Mouse (Mus musculus) limb, embryonic 14.5 days (tissue): ENCODE measurements at regions not wholly inside any gene's neighbourhood (a gene's known extent, or its start where the extent isn't known, plus 50 kb on each side); places are given as distances from the start of the nearest gene placed in this dataset.
"Not testable (repeated sequence)": the region's sequence is repeated elsewhere in the genome, so short reads cannot be mapped to it uniquely, and the experiment has no call there.

Experiments
- ATAC-seq: fragments of 200-750 bp; cut with Nextera tagmentation; 2 replicates; pipeline ENCODE4 v1.8.0; 2017; ENCODE audit warnings: low read depth, moderate number of reproducible peaks, moderate TSS enrichment; ENCODE audit not compliant: low FRiP score
- DNase-seq: peaks from one replicate; pipeline ENCODE4 v3.0.0-alpha.2; 2015; ENCODE audit warnings: low spot score
- H3K27ac ChIP-seq: fragments of 300-500 bp; sonication (generic); replicated peaks from 2 replicates; pipeline ENCODE4 v1.5.1; 2014; ENCODE audit warnings: low read depth, mild to moderate bottlenecking, low read length, moderate library complexity, mixed read lengths
- H3K27me3 ChIP-seq: fragments of 300-500 bp; sonication (generic); 2 replicates; pipeline ENCODE4 v1.6.1; 2014; ENCODE audit warnings: low read length, mixed read lengths; ENCODE audit not compliant: control insufficient read depth, insufficient read depth
- H3K36me3 ChIP-seq: fragments of 300-500 bp; sonication (generic); 2 replicates; pipeline ENCODE4 v1.6.1; 2014; ENCODE audit warnings: mild to moderate bottlenecking, low read length, moderate library complexity, mixed read lengths; ENCODE audit not compliant: control insufficient read depth, insufficient read depth
- H3K4me1 ChIP-seq: fragments of 300-500 bp; sonication (generic); 2 replicates; pipeline ENCODE4 v1.6.1; 2014; ENCODE audit warnings: antibody characterized with exemption, low read length, mixed read lengths; ENCODE audit not compliant: control insufficient read depth, insufficient read depth
- H3K4me2 ChIP-seq: fragments of 300-500 bp; sonication (generic); replicated peaks from 2 replicates; pipeline ENCODE4 v1.6.1; 2014; ENCODE audit warnings: low read depth, mild to moderate bottlenecking, low read length, moderate library complexity; ENCODE audit not compliant: severe bottlenecking
- H3K4me3 ChIP-seq: fragments of 300-500 bp; sonication (generic); replicated peaks from 2 replicates; pipeline ENCODE4 v1.5.1; 2014; ENCODE audit warnings: low read length
- H3K9ac ChIP-seq: fragments of 300-500 bp; sonication (generic); 2 replicates; pipeline ENCODE4 v1.6.1; 2014; ENCODE audit warnings: mild to moderate bottlenecking, low read depth, low read length, moderate library complexity; ENCODE audit not compliant: severe bottlenecking
- H3K9me3 ChIP-seq: fragments of 300-500 bp; sonication (generic); 2 replicates; pipeline ENCODE4 v1.6.1; 2016; ENCODE audit warnings: low read length; ENCODE audit not compliant: control insufficient read depth
- POLR2A ChIP-seq: fragments of 200-500 bp; IDR thresholded peaks from 2 replicates; pipeline ENCODE4 v1.8.0; 2012; ENCODE audit warnings: inconsistent platforms, mild to moderate bottlenecking, moderate library complexity, borderline replicate concordance; ENCODE audit not compliant: insufficient read depth, insufficient read length; ENCODE audit errors: extremely low read depth
- WGBS: fragments of 180-500 bp; shearing (Covaris S2); extraction: QIAGEN DNeasy Blood & Tissue Kit; methylation state at CpG from one replicate; pipeline ENCODE4 v1.1.7; 2014; 5-methylcytosine and 5-hydroxymethylcytosine counted together

DNA sequence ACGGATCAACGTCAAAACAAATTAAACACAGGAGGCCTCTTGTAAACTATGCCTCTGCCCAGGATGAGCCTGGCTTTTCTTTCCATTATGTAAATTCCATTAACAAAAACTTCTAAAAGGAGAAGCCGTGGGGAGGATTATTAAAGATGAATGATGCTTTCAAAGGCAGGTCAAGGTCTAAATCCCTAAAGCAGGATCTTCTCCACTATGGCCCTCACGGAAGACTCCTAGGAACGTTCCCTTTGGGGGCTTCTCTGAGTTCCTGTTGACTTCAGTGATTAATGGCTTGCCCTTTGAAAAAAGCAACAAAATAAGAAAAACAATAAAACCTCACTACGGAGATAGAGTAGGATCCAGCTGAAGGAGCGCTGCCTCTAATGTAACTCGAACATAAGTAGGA, 96.9 kb upstream of the Arl4c start:
- no peak for DNase-seq
- no peaks in the 10 kb centered on the region for H3K27me3 ChIP-seq
- no peaks in the 10 kb centered on the region for H3K9me3 ChIP-seq
- H3K9ac ChIP-seq = no peak overlapping the region
- no peaks in the 10 kb centered on the region for H3K4me1 ChIP-seq
- no peaks in the 10 kb centered on the region for H3K36me3 ChIP-seq
- no peak overlapping the region for H3K4me3 ChIP-seq
- H3K27ac ChIP-seq = no peak overlapping the region
- 39% methylated on average over 8 of the region's 8 CpGs for WGBS
- no peak for TF ChIP-seq POLR2A
- H3K4me2 ChIP-seq = no peak overlapping the region
- ATAC-seq = no peak

DNA sequence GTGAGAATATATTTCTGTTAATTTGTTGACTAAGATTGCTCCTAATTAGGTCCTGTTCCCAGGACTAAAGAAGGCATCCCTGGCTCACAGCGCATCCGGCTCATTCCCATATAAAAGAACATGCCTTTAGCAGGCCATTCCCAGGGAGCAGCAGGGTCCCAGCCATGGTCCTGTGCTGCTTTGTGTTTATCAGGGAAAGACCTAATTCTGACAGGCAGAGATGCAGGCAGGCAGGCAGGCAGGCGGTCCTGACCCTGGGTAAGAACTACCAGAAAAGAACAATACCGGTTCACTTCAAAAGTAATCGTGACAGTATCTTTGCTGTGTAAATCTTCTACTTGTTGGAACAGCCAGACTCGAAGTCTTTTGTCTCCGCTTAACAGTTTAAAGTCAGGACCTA, 97.3 kb upstream of the Arl4c start:
- no peak overlapping the region for H3K9ac ChIP-seq
- no peaks in the 10 kb centered on the region for H3K9me3 ChIP-seq
- no peak for ATAC-seq
- no peak overlapping the region for H3K4me3 ChIP-seq
- no peak overlapping the region for H3K4me2 ChIP-seq
- no peak for TF ChIP-seq POLR2A
- no peaks in the 10 kb centered on the region for H3K4me1 ChIP-seq
- no peaks in the 10 kb centered on the region for H3K36me3 ChIP-seq
- no peaks in the 10 kb centered on the region for H3K27me3 ChIP-seq
- DNase-seq = no peak
- WGBS = 38% methylated on average over 7 of the region's 7 CpGs
- no peak overlapping the region for H3K27ac ChIP-seq

DNA sequence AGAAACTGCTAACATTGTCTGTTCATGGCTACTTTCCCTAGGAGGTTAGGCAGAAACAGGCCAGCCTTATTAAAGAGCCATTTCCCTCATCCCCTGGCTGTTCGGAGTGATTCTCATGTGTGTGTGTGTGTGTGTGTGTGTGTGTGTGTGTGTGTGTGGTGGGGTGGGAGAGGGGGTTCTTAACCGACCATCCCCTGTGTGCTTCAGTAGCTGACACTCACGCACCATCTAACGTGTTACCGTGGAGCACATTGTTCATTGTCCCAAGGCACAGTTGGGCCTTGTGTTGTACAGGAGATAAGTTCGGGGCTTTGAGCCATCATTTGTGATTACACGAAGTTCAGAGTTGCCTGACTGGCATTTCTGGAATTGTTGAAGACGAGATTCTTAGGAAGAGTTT, 97.8 kb upstream of the Arl4c start:
- no peaks in the 10 kb centered on the region for H3K4me1 ChIP-seq
- no peak for TF ChIP-seq POLR2A
- no peak overlapping the region for H3K9ac ChIP-seq
- no peak overlapping the region for H3K4me3 ChIP-seq
- H3K36me3 ChIP-seq = no peaks in the 10 kb centered on the region
- H3K27ac ChIP-seq = no peak overlapping the region
- H3K4me2 ChIP-seq = no peak overlapping the region
- H3K27me3 ChIP-seq = no peaks in the 10 kb centered on the region
- no peaks in the 10 kb centered on the region for H3K9me3 ChIP-seq
- ATAC-seq (no peak), DNase-seq (no peak)
- WGBS = 65% methylated on average over 8 of the region's 8 CpGs

DNA sequence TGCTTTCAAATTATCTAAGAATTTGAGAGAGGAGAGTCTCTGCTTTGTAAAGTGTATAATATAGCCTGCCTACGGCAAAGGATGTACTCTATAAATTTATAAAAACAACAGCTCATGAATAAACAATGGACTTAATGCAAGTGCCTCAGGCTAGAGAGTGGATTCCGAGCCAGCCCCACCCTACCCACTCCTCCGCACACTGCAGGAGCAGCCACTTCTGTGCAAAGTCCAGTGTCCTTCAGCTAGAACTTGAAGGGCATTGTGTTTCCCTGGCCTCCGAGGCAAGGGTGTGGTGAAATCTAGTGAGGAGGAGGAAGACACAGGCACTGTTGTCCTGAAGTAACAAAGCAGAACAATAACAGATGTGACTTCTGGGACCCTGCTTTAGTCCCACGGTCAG, 98.4 kb upstream of the Arl4c start:
- Histone ChIP-seq H3K4me1 (no peaks in the 10 kb centered on the region), H3K9me3 (no peaks in the 10 kb centered on the region), H3K27me3 (no peaks in the 10 kb centered on the region), H3K36me3 (no peaks in the 10 kb centered on the region), H3K27ac (no peak overlapping the region), H3K4me3 (no peak overlapping the region), H3K4me2 (no peak overlapping the region), H3K9ac (no peak overlapping the region)
- ATAC-seq (no peak), DNase-seq (no peak)
- no peak for TF ChIP-seq POLR2A
- WGBS = 41% methylated on average over 5 of the region's 5 CpGs

DNA sequence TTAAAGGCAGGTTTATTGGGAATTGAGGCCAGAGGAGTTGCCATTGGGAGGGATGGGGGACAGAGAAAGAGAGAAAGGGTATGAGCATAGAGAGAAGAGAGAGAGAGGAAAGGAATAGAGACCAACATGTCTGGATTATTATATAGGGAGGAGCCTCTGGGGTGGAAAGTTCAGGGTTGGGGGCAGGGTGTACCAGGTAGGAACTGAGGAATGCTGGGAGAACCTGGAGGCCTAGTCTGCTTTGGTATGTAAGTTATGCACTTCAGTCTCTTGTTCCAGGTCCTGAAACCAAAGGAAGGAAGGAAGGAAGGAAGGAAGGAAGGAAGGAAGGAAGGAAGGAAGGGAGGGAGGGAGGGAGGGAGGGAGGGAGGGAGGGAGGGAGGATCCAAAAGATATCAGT, 99.1 kb upstream of the Arl4c start:
- H3K4me1 ChIP-seq, H3K4me3 ChIP-seq, H3K9me3 ChIP-seq, ATAC-seq, H3K36me3 ChIP-seq, H3K4me2 ChIP-seq, DNase-seq, H3K27me3 ChIP-seq, H3K27ac ChIP-seq, H3K9ac ChIP-seq: not testable (repeated sequence)

DNA sequence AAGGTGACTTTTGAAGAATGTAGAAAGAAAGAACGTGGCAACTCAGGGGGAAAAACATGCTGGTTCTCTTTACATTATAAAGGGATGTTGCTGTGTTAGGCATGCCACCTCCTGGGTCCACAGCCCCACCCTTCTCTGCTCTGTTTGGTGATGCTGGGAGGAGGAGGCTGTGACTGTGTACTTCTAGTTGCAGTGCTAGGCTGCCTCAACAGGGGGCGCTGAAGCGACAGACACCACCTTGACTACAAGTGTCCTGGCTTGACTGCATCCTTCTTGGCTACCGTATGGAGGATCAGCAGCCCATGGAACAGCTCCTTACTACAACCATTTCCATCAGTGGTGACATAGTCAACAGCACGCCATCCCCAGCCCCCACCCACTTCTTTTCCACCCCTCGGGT, 104.9 kb upstream of the Arl4c start:
- 63% methylated on average over 6 of the region's 6 CpGs for WGBS
- H3K4me2 ChIP-seq = no peak overlapping the region
- H3K4me3 ChIP-seq = no peak overlapping the region
- H3K36me3 ChIP-seq = no peaks in the 10 kb centered on the region
- H3K27ac ChIP-seq = no peak overlapping the region
- no peaks in the 10 kb centered on the region for H3K27me3 ChIP-seq
- H3K9ac ChIP-seq = no peak overlapping the region
- no peak for TF ChIP-seq POLR2A
- no peak for ATAC-seq
- DNase-seq = no peak
- H3K9me3 ChIP-seq = no peaks in the 10 kb centered on the region
- H3K4me1 ChIP-seq = no peaks in the 10 kb centered on the region
